Mouse (Mus musculus): ENCODE results near the gene Gpc6. TPM values are rescaled to one million over a fixed set of nuclear protein-coding genes. Genes with fewer than 3 reads are reported as not detected.
A peak's percentile ranks its signal among the peaks of the same experiment; 100 is the strongest.
"Not testable (repeated sequence)": the region's sequence is repeated elsewhere in the genome, so short reads cannot be mapped to it uniquely, and the experiment has no call there.

Gene Gpc6
- total RNA-seq, 2 experiments from 2014 or later = 22.7 to 30.5 TPM

GRCm38 (mm10) chr14:117409778-117410177 lies 484.7 kb downstream of the Gpc6 start:
- intact Hi-C loops (cut with DNase I) = no loop called here
- no peak for DNase-seq (ENCODE audit: low spot score in 2 of 2)

GRCm38 (mm10) chr14:117410511-117410910 lies 485.4 kb downstream of the Gpc6 start:
- intact Hi-C loops (cut with DNase I) = no loop called here
- DNase-seq (ENCODE audit: low spot score in 2 of 2) = no peak

DNA sequence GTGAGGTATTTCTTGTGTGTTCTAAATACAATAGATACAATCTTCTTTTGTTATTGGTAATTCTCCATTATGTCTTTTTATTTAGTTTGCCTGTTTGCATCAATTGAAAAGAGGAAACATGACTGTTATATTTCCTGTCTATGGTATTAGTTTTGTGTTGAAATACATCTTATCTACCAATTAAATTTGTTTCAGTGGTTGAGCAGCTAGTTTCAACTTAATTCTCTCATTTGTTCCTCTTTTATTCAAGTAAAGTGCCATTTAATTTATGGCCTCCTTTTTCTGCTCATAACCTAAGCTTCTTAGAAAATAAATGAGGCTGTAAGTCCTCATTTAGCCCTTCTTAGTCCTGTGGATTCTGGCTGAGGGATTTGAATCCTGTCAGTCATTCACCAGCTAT lies 489.9 kb downstream of the Gpc6 start:
- DNase-seq (ENCODE audit: low spot score in 2 of 2) = no peak
- intact Hi-C loops (cut with DNase I) = no loop called here

DNA sequence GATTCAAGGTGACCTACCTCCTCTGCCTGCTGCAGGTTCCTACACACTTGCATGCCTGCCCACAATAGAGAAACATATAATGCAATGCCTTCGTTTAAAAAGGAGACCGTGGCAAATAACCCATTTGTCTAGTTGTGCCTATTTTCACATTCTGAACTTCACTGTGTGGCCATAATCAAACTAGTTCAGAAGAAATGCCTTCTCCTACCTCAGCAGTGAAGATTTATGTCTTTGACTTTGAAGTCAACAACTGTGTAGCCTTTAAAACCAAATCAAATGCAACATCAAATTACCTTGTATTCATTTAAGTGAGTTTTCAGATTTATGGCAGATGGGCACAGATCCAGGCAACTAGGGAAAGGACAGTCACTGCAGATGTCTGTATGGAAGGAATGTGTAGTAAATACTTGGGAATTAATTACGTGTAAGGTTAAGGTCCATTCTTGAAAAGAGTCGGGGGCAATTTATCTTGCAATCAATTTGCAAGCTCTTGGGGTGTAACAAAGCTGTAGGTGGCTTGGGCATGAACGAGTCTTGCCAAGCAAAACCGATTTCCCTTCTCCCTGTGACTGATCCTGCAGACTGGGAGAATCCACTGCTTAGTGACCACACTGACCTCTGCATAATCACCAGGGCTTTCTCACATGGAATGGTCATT lies 494.6 kb downstream of the Gpc6 start:
- intact Hi-C loops (cut with DNase I) = no loop called here
- no peak for DNase-seq (ENCODE audit: low spot score in 2 of 2)

DNA sequence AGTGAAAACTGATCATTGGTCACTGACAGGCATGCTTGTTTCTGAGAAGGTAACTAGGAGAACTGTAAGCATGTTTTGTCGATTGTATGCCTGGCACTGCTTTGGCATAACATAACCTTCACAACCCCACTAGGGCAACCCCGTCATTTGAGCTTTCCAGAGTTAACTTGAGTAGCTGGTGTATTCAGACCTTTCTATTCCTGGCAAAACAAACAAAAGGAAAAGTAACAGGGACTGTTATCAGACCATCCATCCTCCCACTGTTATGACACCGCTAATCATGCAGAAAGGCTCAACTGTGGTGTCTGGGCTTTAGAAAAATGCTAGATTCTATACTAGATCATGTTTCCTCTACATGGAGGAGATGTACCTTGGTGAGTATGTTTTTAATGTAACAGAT lies 496.1 kb downstream of the Gpc6 start:
- no peak for DNase-seq (ENCODE audit: low spot score in 2 of 2)
- intact Hi-C loops (cut with DNase I) = no loop called here

DNA sequence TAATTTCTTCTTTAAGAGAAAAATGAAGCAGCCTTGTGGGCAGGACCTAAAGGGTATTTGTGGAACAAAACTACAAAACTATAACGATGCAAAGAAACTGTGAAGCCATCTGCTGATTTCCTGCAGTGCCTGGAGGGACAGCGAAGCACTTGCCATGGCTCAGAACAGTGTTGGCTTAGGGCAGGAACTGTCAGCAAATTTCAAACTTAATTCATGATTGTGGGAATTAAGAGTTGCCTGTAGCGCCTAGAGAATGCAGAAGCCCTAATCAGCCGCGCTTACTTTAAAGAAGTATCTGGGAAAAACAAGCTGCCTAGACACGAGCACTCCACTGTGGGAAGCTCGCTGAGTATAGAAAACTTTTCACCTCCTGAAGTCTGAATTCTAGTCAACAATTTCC lies 501.0 kb downstream of the Gpc6 start:
- intact Hi-C loops (cut with DNase I) = no loop called here
- peak in 1 of 2 experiments; percentile 15 for DNase-seq (ENCODE audit: low spot score in 2 of 2)

DNA sequence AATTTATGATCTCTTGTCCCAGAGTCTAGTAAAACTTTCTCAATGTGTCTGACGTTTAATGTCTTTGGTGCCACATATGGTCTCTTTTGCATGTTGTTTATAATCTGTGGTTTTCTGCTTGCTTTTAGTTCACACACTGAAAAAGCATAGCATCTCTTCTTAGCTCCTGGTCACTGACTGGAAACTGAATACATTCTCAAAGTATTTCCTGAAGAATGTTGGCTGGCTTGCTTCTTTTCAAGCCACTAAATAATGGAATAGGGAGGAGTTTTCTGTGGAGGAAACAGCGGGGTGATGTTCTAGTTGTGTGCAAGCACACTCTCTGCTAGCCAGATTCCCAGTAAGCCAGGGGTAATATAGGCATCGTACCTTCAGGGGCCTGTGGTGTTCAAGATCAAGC lies 502.7 kb downstream of the Gpc6 start:
- intact Hi-C loops (cut with DNase I) = no loop called here
- DNase-seq (ENCODE audit: low spot score in 2 of 2) = no peak

DNA sequence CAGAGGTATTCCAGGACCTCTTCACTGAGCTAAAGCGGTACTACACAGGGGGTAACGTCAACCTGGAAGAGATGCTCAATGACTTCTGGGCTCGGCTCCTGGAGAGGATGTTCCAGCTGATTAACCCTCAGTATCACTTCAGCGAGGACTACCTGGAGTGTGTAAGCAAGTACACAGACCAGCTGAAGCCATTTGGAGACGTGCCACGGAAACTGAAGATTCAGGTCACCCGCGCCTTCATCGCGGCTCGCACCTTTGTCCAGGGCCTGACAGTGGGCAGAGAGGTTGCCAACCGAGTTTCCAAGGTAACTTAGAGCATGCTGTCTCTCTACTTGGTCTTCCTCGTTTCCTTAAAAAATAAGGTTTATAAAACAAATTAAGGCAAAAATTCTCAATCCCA lies 510.6 kb downstream of the Gpc6 start:
- intact Hi-C loops (cut with DNase I) = no loop called here
- DNase-seq (ENCODE audit: low spot score in 2 of 2) = no peak

GRCm38 (mm10) chr14:117446675-117447231 lies 521.6 kb downstream of the Gpc6 start:
- DNase-seq (ENCODE audit: low spot score in 2 of 2); intact Hi-C loops (cut with DNase I): not testable (repeated sequence)

DNA sequence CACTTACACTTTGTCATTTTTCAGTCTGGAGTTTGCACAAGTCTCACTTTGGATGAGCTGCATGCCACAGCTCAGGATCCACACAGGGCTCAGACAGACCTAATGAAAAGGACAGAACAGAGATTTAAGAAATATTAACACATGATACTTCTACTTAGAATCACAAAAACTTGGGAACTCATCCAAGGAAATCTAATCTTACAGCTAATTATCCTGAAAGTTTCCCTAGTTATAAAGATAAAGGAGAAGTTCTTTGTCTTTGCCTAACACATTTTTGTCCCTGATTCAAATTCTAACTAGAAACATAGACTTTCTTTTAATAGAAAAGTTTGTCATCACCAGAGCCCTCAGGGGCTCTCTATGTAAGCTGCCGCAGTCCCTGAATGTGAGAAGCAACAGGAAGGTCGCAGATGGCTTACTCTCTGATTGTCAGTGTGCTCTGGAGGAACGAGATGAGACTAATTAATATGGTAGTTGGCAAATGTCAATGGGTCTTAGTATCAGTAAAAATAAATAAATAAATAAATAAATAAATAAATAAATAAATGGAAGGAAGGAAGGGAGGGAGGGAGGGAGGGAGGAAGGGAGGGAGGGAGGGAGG lies 526.4 kb downstream of the Gpc6 start:
- intact Hi-C loops (cut with DNase I) = no loop called here
- no peak for DNase-seq (ENCODE audit: low spot score in 2 of 2)

- intact Hi-C loops (cut with DNase I) = no loop called here
- no peak for DNase-seq (ENCODE audit: low spot score in 2 of 2)
These were observed 527.0 kb downstream of the Gpc6 start for GRCm38 (mm10) chr14:117452150-117452549.

DNA sequence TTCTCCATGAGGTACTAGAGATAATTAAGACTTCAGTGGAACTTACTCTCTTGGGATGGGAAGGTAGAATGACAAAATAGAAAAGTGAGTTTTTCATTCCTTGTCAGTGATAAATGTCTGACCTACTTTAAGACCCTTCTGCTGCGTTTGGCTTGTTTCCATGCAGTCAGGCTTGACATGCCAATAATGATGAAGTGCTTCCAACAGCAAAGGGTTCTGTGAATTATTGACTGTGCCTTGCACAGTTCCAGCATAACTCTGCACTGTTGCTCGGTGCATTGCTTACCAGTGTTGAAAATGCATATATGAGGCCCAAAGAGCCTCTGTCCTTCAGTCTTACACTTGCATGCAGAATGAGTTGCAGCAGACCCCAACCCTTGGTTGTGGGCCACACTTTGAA lies 548.3 kb downstream of the Gpc6 start:
- intact Hi-C loops (cut with DNase I) = no loop called here
- DNase-seq (ENCODE audit: low spot score in 2 of 2) = no peak

DNA sequence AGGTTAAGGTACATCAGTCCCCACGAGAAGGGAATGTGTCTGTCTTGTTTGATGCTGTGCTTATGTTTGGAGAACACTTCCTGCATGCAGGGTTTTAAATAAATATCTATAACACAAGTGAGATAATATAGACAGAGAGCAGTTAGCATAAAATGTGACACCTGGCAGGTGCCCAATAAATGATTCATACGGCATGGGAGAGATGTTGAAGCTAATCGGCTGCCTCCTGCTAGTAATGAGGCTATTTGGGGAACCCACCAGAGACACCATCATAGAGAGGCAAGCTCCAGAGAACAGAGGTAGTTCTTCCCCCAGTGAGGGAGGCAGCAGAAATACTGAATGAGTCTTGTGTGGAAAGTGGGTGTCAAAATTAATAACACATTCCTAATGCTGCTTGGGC lies 553.8 kb downstream of the Gpc6 start:
- intact Hi-C loops (cut with DNase I) = no loop called here

GRCm38 (mm10) chr14:117487161-117487754 lies 562.1 kb downstream of the Gpc6 start:
- intact Hi-C loops (cut with DNase I) = no loop called here
- no peak for DNase-seq (ENCODE audit: low spot score in 2 of 2)

More for the DNA sequence above, 553.8 kb downstream of the Gpc6 start:
- peak in 1 of 2 experiments; percentile 6 for DNase-seq (ENCODE audit: low spot score in 2 of 2)

DNA sequence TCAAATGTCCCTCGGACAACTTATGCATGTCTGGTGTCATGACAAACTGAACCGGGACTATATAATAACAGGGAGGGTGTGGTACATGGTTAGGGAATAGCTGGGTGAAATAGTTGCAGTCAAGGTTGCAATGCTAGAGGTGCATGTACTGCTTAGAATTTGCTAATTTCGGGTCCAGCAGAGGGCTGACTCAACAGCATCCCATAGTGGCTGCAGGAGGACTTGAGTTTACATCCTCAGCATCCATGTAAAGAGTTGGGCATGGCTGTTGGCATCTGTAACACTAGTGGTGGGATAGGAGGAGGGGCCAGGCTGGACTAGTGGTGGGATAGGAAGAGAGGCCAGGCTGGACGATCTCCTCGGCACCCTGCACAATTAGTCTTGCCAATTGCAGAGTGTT lies 565.4 kb downstream of the Gpc6 start:
- no peak for DNase-seq (ENCODE audit: low spot score in 2 of 2)
- intact Hi-C loops (cut with DNase I) = no loop called here

DNA sequence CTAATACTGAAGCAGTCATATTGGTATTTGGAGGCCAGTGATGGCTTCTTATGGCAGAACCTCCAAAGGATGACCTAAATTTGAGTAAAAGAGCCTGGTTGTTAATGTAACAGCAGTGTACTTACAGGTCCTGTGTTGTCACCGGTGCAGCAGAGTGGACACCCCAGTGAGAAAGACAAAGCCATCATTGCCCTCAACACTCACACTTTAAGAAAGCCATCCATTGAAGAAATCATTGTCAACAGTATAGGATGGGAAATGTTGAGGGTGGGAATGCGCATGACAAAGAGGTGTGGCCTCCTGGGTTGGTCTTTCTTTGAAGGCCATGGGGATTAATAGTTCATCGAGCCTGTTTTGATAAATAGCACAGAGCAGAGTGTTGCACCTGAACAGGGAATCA lies 570.0 kb downstream of the Gpc6 start:
- intact Hi-C loops (cut with DNase I) = no loop called here
- no peak for DNase-seq (ENCODE audit: low spot score in 2 of 2)

- no peak for DNase-seq (ENCODE audit: low spot score in 2 of 2)
- intact Hi-C loops (cut with DNase I) = no loop called here
These were observed 573.7 kb downstream of the Gpc6 start for GRCm38 (mm10) chr14:117498785-117499184.

DNA sequence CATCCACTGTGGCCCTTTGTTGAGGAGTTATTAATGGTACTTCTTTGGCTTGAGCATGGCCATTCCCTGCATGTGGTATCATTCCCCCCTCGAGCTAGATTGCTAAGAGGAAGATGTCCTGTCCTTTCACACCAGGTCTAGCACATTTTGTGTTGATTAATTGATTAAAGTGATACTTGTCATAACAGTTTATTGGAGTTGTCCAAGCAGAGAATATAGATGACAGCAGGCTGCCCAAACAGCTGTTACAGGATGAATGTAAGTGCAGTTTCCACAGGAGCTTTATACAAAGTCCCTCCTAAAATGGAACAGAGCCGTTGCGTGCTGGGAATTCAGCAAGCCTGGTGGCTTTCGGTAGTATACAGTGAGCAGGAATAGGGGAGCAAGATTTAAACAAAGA lies 574.2 kb downstream of the Gpc6 start:
- no peak for DNase-seq (ENCODE audit: low spot score in 2 of 2)
- intact Hi-C loops (cut with DNase I) = no loop called here

DNA sequence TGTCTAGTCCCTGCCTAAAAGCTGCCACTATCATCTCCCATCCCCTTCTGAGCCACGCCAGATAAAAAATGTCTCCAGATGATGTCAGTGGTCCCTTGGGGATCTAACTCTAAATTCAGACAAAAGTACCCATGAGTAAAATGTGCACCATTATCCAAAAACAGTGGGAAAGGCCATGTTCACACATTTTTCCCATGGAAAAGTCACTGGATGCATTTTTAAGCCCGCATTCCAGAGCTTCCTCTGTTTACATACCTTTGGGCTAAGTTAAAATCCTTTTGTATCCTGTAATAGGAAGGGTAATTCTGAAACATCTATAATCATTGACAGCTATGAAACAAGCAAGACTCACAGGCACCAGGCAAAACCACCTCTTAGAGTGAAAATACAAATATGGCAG lies 589.7 kb downstream of the Gpc6 start:
- DNase-seq (ENCODE audit: low spot score in 2 of 2) = no peak
- intact Hi-C loops (cut with DNase I) = no loop called here

- DNase-seq (ENCODE audit: low spot score in 2 of 2) = peak; percentile 37 to 38
- intact Hi-C loops (cut with DNase I) = no loop called here
These were observed 594.5 kb downstream of the Gpc6 start for GRCm38 (mm10) chr14:117519574-117519973.

DNA sequence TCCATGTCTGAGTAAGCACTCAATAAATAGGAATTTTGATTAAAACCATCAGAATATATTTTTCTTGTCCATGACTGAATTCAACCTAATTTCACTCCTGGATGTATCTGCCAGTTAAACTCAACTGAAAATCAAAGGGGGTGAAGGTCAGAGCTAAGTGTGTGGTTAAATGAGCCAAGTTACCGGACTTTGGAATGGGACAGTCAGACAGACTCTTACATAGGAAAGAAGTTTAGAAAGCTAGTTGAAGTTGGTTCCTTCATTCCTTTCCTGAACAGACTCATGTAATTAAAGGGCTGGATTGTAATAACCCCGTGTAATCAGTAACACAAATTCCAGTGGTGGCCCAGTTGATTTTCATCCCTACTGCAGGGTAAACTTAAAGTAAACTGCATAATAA lies 595.6 kb downstream of the Gpc6 start:
- DNase-seq (ENCODE audit: low spot score in 2 of 2) = no peak
- intact Hi-C loops (cut with DNase I) = no loop called here

Measured in left cerebral cortex, postnatal 14 days (tissue).